In genomic region chr5:38436681-38437080, GRCm38 (mm10) we compare ENCODE assay signal across 19 mouse cellular contexts.
DNase-seq lines count a peak whose midpoint lies in the region; ATAC-seq and TF ChIP-seq lines count a peak whose summit lies in the region.
"Had no signal": no experiment of that assay in that cellular context is flagged by ENCODE, and none has a peak within 500 bp of the region (broad histone marks: within the 10 kb centered on the region; RNA-seq: fewer than 3 reads in every experiment).

No protein-coding gene starts in this region.

- H3K4me3 ChIP-seq in liver, adult 2 months (ENCODE audit: insufficient read depth, low read depth, low read length), result no peak overlapping the region
- no peak overlapping the region for H3K4me3 ChIP-seq in liver, embryonic 11.5 days (ENCODE audit: low read depth, low read length)
- no peak overlapping the region for H3K4me3 ChIP-seq in CH12.LX (replicated peaks in 1 of 3; ENCODE audit: low read depth in 2 of 3, low read length in 2 of 3, poor library complexity in 1 of 3)
- no peak overlapping the region for H3K4me3 ChIP-seq in forebrain, embryonic 10.5 days
- H3K4me3 ChIP-seq: embryonic facial prominence, embryonic 13.5 days; heart, embryonic 12.5 days; kidney, embryonic 15.5 days; midbrain, embryonic 10.5 days had no signal

- ATAC-seq in liver, embryonic 11.5 days (replicated peaks; ENCODE audit: low FRiP score), result no peak
- ATAC-seq: hindbrain, embryonic 16.5 days had no signal

- TF ChIP-seq POLR2A in liver, adult 2 months (IDR thresholded peaks at IDR 0.05; ENCODE audit: extremely low read depth, insufficient read depth, low read length), result no peak
- TF ChIP-seq POLR2A in CH12.LX (IDR thresholded peaks at IDR 0.05; ENCODE audit: low read depth, low read length), result no peak

- dilution Hi-C loops in CH12.LX (cut with MboI; ENCODE audit: extremely low pct_ligation_motif_present, extremely low pct_unique_long_range_greater_than_20kb, low sequenced_read_pairs), result no loop called here

- H3K9ac ChIP-seq in liver, adult 2 months (ENCODE audit: low read depth, low read length), result no peak overlapping the region
- no peak overlapping the region for H3K9ac ChIP-seq in liver, embryonic 11.5 days (ENCODE audit: low read depth, low read length)
- no peak overlapping the region for H3K9ac ChIP-seq in CH12.LX (ENCODE audit: insufficient read depth, low read depth)
- H3K9ac ChIP-seq: embryonic facial prominence, embryonic 13.5 days; heart, embryonic 12.5 days; kidney, embryonic 15.5 days had no signal

- in situ Hi-C loops in CH12.LX (cut with MboI; ENCODE audit: low pct_ligation_motif_present, low pct_unique_long_range_greater_than_20kb, low sequenced_read_pairs), result no loop called here

- no peak overlapping the region for H3K27ac ChIP-seq in liver, adult 2 months (replicated peaks; ENCODE audit: insufficient read depth, low read depth, low read length)
- H3K27ac ChIP-seq in liver, embryonic 11.5 days (ENCODE audit: low read depth, low read length), result no peak overlapping the region
- H3K27ac ChIP-seq in CH12.LX (ENCODE audit: insufficient read depth, low read depth), result no peak overlapping the region
- no peak overlapping the region for H3K27ac ChIP-seq in forebrain, embryonic 10.5 days
- H3K27ac ChIP-seq: embryonic facial prominence, embryonic 13.5 days; kidney, embryonic 15.5 days; midbrain, embryonic 10.5 days had no signal

- no peaks in the 10 kb centered on the region for H3K27me3 ChIP-seq in liver, adult 2 months (ENCODE audit: control insufficient read depth, insufficient read depth, low read length)
- H3K27me3 ChIP-seq in liver, embryonic 11.5 days (replicated peaks; ENCODE audit: control insufficient read depth, insufficient read depth, low read length), result no peaks in the 10 kb centered on the region
- H3K27me3 ChIP-seq in CH12.LX (replicated peaks), result no peaks in the 10 kb centered on the region
- H3K27me3 ChIP-seq in forebrain, embryonic 10.5 days (ENCODE audit: poor library complexity, severe bottlenecking), result no peaks in the 10 kb centered on the region
- H3K27me3 ChIP-seq: embryonic facial prominence, embryonic 13.5 days; heart, embryonic 12.5 days; kidney, embryonic 15.5 days had no signal

- peaks cover 27% of the 10 kb centered on the region for H3K36me3 ChIP-seq in liver, adult 2 months (ENCODE audit: control insufficient read depth, insufficient read depth, low read length)
- no peaks in the 10 kb centered on the region; the same call in 1 of the 2 replicates for H3K36me3 ChIP-seq in liver, embryonic 11.5 days (ENCODE audit: control insufficient read depth, insufficient read depth, low read length)
- H3K36me3 ChIP-seq in CH12.LX (replicated peaks in 1 of 2; ENCODE audit: control insufficient read depth in 1 of 2, insufficient read depth in 1 of 2, low read length in 1 of 2), result peaks cover 0 to 2% of the 10 kb centered on the region in 2 experiments
- no peaks in the 10 kb centered on the region for H3K36me3 ChIP-seq in forebrain, embryonic 10.5 days (replicated peaks)
- H3K36me3 ChIP-seq: embryonic facial prominence, embryonic 13.5 days; heart, embryonic 12.5 days; kidney, embryonic 15.5 days; midbrain, embryonic 10.5 days had no signal

- peak; percentile 12; the same call in 1 of the 2 replicates for TF ChIP-seq CTCF in liver, adult 2 months (IDR thresholded peaks at IDR 0.05; ENCODE audit: low read depth, low read length)
- TF ChIP-seq CTCF in CH12.LX (conservative IDR thresholded peaks at IDR 0.05 in 1 of 2, IDR thresholded peaks at IDR 0.05 in 1 of 2; ENCODE audit: low read depth in 2 of 2, low read length in 2 of 2), result peak in 1 of 2 experiments; percentile 32; a peak in 2 of 4 replicates

- H3K9me3 ChIP-seq in liver, embryonic 11.5 days (ENCODE audit: control insufficient read depth, low read length), result peaks cover 9% of the 10 kb centered on the region; the same call in 1 of the 2 replicates
- peaks cover 3% of the 10 kb centered on the region for H3K9me3 ChIP-seq in CH12.LX (replicated peaks; ENCODE audit: low read length)
- 0 out of 2 replicates have a peak, but pooled peaks cover 5% of the 10 kb centered on the region for H3K9me3 ChIP-seq in forebrain, embryonic 10.5 days
- H3K9me3 ChIP-seq: embryonic facial prominence, embryonic 13.5 days; kidney, embryonic 15.5 days; midbrain, embryonic 10.5 days had no signal

- H3K4me1 ChIP-seq in liver, adult 2 months (ENCODE audit: control insufficient read depth, insufficient read depth, low read length), result no peaks in the 10 kb centered on the region
- H3K4me1 ChIP-seq in liver, embryonic 11.5 days (replicated peaks; ENCODE audit: control insufficient read depth, insufficient read depth, low read length), result no peaks in the 10 kb centered on the region
- no peaks in the 10 kb centered on the region for H3K4me1 ChIP-seq in CH12.LX (ENCODE audit: control insufficient read depth in 1 of 2, insufficient read depth in 2 of 2)
- H3K4me1 ChIP-seq in forebrain, embryonic 10.5 days, result peaks cover 5% of the 10 kb centered on the region
- H3K4me1 ChIP-seq: kidney, embryonic 15.5 days had no signal

- no peak for TF ChIP-seq EP300 in CH12.LX (IDR thresholded peaks at IDR 0.05; ENCODE audit: low read length)

- H3K79me2 ChIP-seq in liver, adult 2 months (ENCODE audit: control insufficient read depth, insufficient read depth, low read length), result no peaks in the 10 kb centered on the region
- no peaks in the 10 kb centered on the region for H3K79me2 ChIP-seq in CH12.LX (replicated peaks; ENCODE audit: control insufficient read depth, extremely low read depth, insufficient read depth, poor library complexity, severe bottlenecking)

- TF ChIP-seq RAD21 in CH12.LX (IDR thresholded peaks at IDR 0.05; ENCODE audit: low read depth, low read length), result peak; percentile 0

- H3K4me2 ChIP-seq in liver, embryonic 11.5 days, result no peak overlapping the region
- H3K4me2 ChIP-seq in CH12.LX (ENCODE audit: insufficient read depth, low read depth, poor library complexity, severe bottlenecking), result no peak overlapping the region
- H3K4me2 ChIP-seq: embryonic facial prominence, embryonic 13.5 days; heart, embryonic 12.5 days; kidney, embryonic 15.5 days had no signal

- DNase-seq in heart, adult 11 months, result peak; percentile 74
- no peak for DNase-seq in heart, postnatal 14 days
- peak; percentile 5 for DNase-seq in liver, adult 2 months (ENCODE audit: extremely low read depth, low read depth, low spot score)
- DNase-seq in liver, embryonic 11.5 days (ENCODE audit: low spot score), result no peak
- no peak for DNase-seq in CH12.LX (ENCODE audit: extremely low read depth)
- DNase-seq in c-Kit-positive CD71-positive TER-119-negative erythroid progenitor cells, embryonic 14.5 days (ENCODE audit: low read depth), result peak; percentile 0
- no peak for DNase-seq in cerebellum, adult 11-12 months
- no peak for DNase-seq in forebrain, embryonic 10.5 days (ENCODE audit: extremely low spot score, low spot score)
- DNase-seq: adrenal gland, postnatal 36 days; cerebellum, adult 9-10 months; gastrocnemius, postnatal 14 days; heart, postnatal 36 days; lung, adult 2 months; lung, postnatal 4 days had no signal

- intact Hi-C loops in heart, postnatal 14 days (cut with DNase I), result no loop called here

- 94% methylated on average over 11 of the region's 11 CpGs for WGBS in liver, adult 2 months
- WGBS in liver, embryonic 11.5 days, result 90% methylated on average over 11 of the region's 11 CpGs
- 93% methylated on average over 11 of the region's 11 CpGs for WGBS in forebrain, embryonic 10.5 days

TF ChIP-seq in CH12.LX, 34 proteins besides CTCF, POLR2A, EP300 and RAD21:
- TF ChIP-seq NRF1 (IDR thresholded peaks at IDR 0.05; ENCODE audit: low read depth, low read length) (no peak), SMC3 (IDR thresholded peaks at IDR 0.05; ENCODE audit: low read depth, low read length) (0 out of 2 replicates have a peak, but pooled peaks have one; percentile 4)

Comparison
In these comparisons a context has a peak if more than half of its experiments do, and no peak if none do; other contexts are left out.
1. DNase-seq: peak in heart, adult 11 months (single experiment), liver, adult 2 months (single experiment) and c-Kit-positive CD71-positive TER-119-negative erythroid progenitor cells, embryonic 14.5 days (single experiment); none in heart, postnatal 14 days (0 of 2), liver, embryonic 11.5 days (single experiment), CH12.LX (single experiment), cerebellum, adult 11-12 months (single experiment) and forebrain, embryonic 10.5 days (single experiment).